Mouse (Mus musculus): Measurements from ENCODE around the gene Nucb1.

DNA sequence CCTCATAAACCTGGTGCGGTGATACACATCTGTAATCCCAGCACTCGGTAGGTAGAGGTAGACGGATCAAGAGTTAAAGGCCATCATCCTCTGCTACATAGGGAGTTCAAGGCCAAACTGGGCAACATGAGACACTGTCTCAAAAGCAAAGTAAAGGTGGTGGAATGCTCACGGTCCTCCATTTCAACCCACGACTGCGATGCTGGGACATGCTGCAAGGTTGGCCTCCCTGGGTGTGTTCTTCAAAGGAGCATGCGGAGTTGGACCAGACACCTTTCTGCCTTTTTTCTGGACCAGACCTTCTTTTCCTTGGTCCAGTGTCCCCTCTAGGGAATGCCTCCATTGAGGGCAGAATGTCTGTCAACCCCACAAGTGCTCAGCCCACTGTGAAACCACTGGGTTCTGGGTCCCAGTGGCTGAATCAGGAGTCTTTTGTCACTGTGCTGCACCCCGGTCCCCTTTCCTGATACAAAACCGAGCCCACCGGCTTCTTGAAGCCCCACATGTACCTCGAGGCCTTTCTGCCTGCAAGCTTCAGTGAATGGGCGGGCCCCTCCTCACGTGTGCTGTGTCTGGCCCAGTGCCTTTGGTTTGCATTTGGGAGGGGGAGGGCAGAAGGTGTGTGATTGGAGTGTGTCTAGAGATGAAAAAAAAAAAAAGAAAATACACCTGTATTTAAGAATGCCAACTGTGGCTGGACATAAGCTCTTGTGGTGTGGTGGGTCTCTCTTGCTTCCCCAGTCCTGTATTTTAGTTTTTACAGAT is 54.1 kb downstream of the Nucb1 start:
- TF ChIP-seq CTCF (IDR thresholded peaks at IDR 0.05; ENCODE audit: low read depth, low read length) = no peak
- no peak for TF ChIP-seq POLR2A (IDR thresholded peaks at IDR 0.05; ENCODE audit: borderline replicate concordance, low read depth, low read length)

Data from bone marrow macrophage, adult 2 months (primary cell).